Mouse (Mus musculus) frontal cortex, postnatal 10 days (tissue): ENCODE data around the gene Nxf1.
"Not testable (repeated sequence)": the region's sequence is repeated elsewhere in the genome, so short reads cannot be mapped to it uniquely, and the experiment has no call there.

ENCODE experiments used
- DNase-seq, 2 experiments: peaks; one replicate each; pipeline ENCODE4 v3.0.0; 2022; ENCODE audit warnings: low spot score in 2 of 2, mixed read lengths in 1 of 2

The Nxf1 gene

DNA sequence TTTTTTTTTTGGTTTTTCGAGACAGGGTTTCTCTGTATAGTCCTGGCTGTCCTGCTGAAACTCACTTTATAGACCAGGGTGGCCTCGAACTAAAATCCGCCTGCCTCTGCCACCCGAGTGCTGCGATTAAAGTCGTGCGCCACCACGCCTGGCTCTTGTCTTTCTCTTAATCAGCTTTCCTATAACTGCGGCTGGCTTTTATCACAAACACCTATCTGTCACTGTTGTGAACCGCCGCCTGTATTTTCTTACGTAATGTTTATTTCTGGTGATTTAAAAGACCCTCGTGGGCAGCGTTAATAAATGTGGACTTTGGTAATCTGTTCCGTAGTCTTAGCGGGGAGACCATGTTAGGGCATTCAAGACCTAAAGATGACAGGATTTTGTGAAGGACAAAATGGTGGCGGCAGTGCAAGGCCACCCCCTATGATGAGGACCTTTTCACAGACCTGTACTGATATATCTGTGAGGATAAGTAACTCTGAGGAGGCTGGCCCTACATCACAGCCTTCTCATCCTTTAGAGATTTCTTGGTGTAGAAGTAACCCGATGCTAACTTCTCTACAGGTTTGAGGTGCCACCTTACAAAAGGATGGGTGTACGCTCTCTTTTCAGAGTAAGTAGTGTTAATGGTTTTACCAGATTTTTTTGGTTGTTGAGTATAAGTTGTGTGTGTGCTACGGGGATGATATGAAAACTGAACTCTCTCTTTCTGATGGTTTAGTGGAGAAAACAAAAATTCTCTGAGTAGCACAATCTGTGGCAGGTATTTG lies 33.1 kb upstream of the Nxf1 start:
- DNase-seq, result no peak

GRCm38 (mm10) chr19:8724392-8724791 lies 32.5 kb upstream of the Nxf1 start:
- no peak for DNase-seq

DNA sequence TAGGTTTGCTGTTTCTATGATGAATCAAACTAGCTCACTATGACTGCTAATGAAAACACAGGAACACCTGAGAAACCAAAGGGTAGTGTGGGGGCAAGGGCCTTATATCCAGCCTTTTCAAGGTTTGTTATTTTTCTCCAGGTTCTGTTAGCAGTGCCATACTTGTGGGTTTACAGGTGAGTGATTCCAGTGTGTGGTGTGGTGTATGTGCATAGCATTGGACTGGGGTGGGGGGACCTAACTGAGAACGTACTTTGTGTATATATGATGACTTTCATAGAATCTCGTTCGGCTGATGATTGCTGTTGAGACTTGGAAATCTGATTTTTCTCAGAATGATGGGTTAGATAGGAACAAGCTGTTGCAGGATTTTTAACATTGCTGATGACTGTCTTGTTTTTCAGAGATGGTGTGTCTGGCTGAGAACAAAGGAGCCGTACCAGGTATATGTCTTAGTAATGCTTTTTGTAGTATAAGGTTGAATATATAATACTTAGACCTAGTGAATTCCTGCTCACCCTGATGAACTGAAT lies 31.7 kb upstream of the Nxf1 start:
- DNase-seq, result no peak

GRCm38 (mm10) chr19:8726609-8727390 lies 30.1 kb upstream of the Nxf1 start:
- no peak for DNase-seq

DNA sequence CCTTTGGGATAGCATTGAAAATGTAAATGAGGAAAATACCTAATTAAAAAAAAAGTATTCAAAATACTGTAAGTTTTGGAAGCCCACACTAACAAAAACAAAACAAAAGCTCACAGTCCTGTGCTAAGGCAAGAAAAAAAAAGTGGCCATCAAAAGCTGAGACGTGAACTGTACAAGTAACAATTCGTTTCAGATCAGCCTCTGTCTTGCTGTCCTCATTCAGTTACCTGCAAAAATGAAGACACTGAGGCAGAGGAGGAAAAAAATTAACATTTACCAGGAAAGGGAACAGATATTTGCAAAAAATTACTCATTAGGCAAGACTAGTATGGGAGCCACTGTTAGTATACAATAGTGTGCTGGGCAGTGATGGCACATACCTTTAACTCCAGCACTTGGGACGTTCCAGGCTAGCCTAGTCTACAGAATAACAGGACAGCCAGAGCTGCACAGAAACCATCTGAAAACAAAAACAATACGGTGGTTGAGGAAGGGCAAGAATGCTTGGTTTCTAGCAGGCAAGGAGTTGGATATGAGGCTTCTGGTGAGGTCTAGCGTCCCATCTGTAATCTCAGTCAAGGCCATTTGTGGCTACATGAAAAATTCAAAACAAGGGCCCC lies 29.3 kb upstream of the Nxf1 start:
- DNase-seq, result no peak

GRCm38 (mm10) chr19:8728335-8729099 lies 28.4 kb upstream of the Nxf1 start:
- not testable (repeated sequence) for DNase-seq

- DNase-seq, result no peak
Measured at GRCm38 (mm10) chr19:8734334-8734733, 22.5 kb upstream of the Nxf1 start.

GRCm38 (mm10) chr19:8735389-8736159 lies 21.3 kb upstream of the Nxf1 start, which contains the start of gene Wdr74:
Wdr74 (plus strand) TSS chr19:8735827.
- DNase-seq, result peak; percentile 85 to 94

DNA sequence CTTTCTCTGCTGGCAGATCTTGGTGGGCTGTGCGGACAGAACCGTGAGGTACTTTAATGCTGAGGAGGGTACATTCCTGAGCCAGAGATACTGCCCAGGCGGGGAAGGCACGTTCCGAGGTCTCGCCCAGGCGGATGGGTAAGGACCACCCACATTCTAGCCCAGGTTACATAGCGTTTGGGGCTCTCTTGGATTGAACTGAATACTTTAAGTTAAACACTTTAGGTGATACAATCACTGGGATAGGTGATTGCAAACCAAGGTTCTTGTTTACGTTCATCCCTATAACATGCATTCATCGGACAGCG lies 20.8 kb upstream of the Nxf1 start:
- DNase-seq, result no peak

DNA sequence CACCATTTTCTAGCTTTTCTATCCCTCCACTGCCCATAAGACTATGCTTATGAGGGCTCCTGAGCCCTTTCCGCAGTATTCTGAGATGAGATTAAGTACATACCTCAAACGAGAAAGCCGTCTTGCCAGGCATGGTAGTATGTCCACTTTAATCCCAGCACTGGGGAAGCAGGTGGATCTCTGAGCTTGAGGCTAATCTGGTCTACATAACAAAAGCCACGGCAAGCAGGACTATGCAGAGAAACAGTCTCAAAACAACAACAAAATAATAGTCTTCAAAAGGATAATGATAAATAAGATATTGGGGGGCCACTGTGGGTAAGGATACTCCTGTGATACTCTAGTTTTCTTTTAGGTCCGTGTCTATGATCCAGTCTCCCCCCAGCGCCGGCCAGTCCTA lies 18.0 kb upstream of the Nxf1 start:
- no peak for DNase-seq

- no peak for DNase-seq
Measured at GRCm38 (mm10) chr19:8739646-8740045, 17.2 kb upstream of the Nxf1 start.

GRCm38 (mm10) chr19:8740603-8741002 lies 16.3 kb upstream of the Nxf1 start, which contains the start of gene 1700092M07Rik:
1700092M07Rik (plus strand) TSS chr19:8740718.
- DNase-seq, result no peak

GRCm38 (mm10) chr19:8741243-8741869 lies 15.5 kb upstream of the Nxf1 start, which contains the start of gene Stx5a:
Stx5a (plus strand) TSS chr19:8741413.
- DNase-seq, result peak; percentile 94 to 95

DNA sequence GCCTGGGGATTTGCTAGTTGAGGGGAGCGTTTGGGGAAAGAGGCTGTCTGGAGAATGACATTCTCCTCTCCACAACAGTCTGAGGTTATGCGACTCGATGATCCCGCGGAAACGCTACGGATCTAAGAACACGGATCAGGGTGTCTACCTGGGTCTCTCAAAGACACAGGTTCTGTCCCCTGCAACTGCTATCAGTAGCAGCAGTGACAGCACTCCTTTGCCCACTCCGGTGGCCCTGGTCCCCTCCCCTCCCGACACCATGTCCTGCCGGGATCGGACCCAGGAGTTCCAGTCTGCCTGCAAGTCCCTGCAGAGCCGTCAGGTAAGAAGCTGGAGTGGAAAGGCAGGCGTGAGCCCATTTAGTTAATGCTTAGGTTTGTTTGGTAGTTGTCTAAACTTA lies 14.7 kb upstream of the Nxf1 start:
- no peak for DNase-seq

- no peak for DNase-seq
Measured at GRCm38 (mm10) chr19:8745382-8745781, 11.5 kb upstream of the Nxf1 start.

- no peak for DNase-seq
Measured at GRCm38 (mm10) chr19:8747368-8747767, 9.5 kb upstream of the Nxf1 start.

GRCm38 (mm10) chr19:8755652-8756051 lies 1.2 kb upstream of the Nxf1 start:
- no peak for DNase-seq

GRCm38 (mm10) chr19:8757471-8757998 lies 662 bp downstream of the Nxf1 start:
- no peak for DNase-seq

DNA sequence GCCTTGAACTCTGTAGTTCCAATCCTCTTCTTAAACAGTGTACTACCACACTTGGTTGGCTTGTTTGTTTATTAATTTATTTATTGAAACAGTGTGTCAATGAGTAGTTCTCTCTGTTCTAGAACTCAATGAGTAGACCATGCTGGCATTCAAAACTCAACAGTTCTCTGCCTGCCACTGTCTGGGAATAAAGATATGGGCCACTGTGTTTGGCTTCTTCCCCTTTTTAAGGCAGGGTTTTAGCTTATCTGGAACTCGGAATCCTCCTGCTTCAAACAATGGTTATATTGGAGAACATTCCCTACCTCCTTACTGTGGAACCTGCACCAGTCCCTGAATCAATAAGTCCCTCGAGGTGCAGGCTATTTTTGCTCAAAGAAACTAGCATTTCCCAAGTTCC lies 2.0 kb downstream of the Nxf1 start:
- DNase-seq, result no peak

GRCm38 (mm10) chr19:8760757-8761156 lies 3.9 kb downstream of the Nxf1 start:
- no peak for DNase-seq
